Mouse (Mus musculus) intestine, embryonic 15.5 days (tissue): ENCODE measurements around the gene Galk1. TPM values are rescaled to one million over a fixed set of nuclear protein-coding genes. Genes with fewer than 3 reads are reported as not detected.

Experiments
- ATAC-seq: fragments of 200-750 bp; cut with Nextera tagmentation; 2 replicates; pipeline ENCODE4 v1.8.0; 2017; ENCODE audit warnings: moderate TSS enrichment, moderate library complexity
- H3K27ac ChIP-seq: fragments of 300-500 bp; sonication (generic); 2 replicates; pipeline ENCODE4 v1.5.1; 2015; ENCODE audit warnings: mild to moderate bottlenecking, inconsistent platforms
- H3K27me3 ChIP-seq: fragments of 300-500 bp; sonication (generic); replicated peaks from 2 replicates; pipeline ENCODE4 v1.6.1; 2015; ENCODE audit warnings: inconsistent platforms
- H3K36me3 ChIP-seq: fragments of 300-500 bp; sonication (generic); 2 replicates; pipeline ENCODE4 v1.6.1; 2015; ENCODE audit warnings: inconsistent platforms
- H3K4me1 ChIP-seq: fragments of 300-500 bp; sonication (generic); replicated peaks from 2 replicates; pipeline ENCODE4 v1.6.1; 2015; ENCODE audit warnings: inconsistent platforms
- H3K4me2 ChIP-seq: fragments of 300-500 bp; sonication (generic); replicated peaks from 2 replicates; pipeline ENCODE4 v1.6.1; 2015; ENCODE audit warnings: mild to moderate bottlenecking, inconsistent platforms
- H3K4me3 ChIP-seq: fragments of 300-500 bp; sonication (generic); replicated peaks from 2 replicates; pipeline ENCODE4 v1.5.1; 2015; ENCODE audit warnings: inconsistent platforms
- H3K9ac ChIP-seq: fragments of 300-500 bp; sonication (generic); 2 replicates; pipeline ENCODE4 v1.6.1; 2015; ENCODE audit warnings: inconsistent platforms
- H3K9me3 ChIP-seq: fragments of 300-500 bp; sonication (generic); 2 replicates; pipeline ENCODE4 v1.6.1; 2016; ENCODE audit warnings: inconsistent platforms
- whole genome bisulfite sequencing: fragments of 180-500 bp; shearing (Covaris S2); methylation state at CpG from one replicate; pipeline ENCODE4 v1.1.7; 2015; 5-methylcytosine and 5-hydroxymethylcytosine counted together
- polyA plus RNA-seq: library from polyadenylated mRNA; unstranded; fragments of >200 nt; fragmentation: Nextera tagmentation; extraction: Ambion mirVana; gene quantifications from 2 replicates; pipeline ENCODE4 v1.2.1, GENCODE M21; 2015

The Galk1 gene
- polyA plus RNA-seq: 274 and 302 TPM in 2 replicates

GRCm38 (mm10) chr11:116012262-116012947 lies at the start of gene Galk1:
Galk1 (minus strand) TSS chr11:116012719.
- Histone ChIP-seq H3K4me1 (peaks cover 10% of the 10 kb centered on the region; the same call in 1 of the 2 replicates), H3K27me3 (no peaks in the 10 kb centered on the region), H3K9me3 (no peaks in the 10 kb centered on the region), H3K27ac (peak within 1 kb of the TSS; percentile 92), H3K36me3 (peaks cover 19% of the 10 kb centered on the region), H3K4me2 (peak within 1 kb of the TSS; percentile 72), H3K9ac (peak within 1 kb of the TSS; percentile 75), H3K4me3 (peak within 1 kb of the TSS; percentile 60)
- under 1% methylated on average over 55 of the region's 55 CpGs for WGBS
- peak; percentile 93 for ATAC-seq

GRCm38 (mm10) chr11:116061641-116062415 lies 49.3 kb upstream of the Galk1 start:
- no peak overlapping the region for H3K4me2 ChIP-seq
- no peak for ATAC-seq
- peaks cover 29% of the 10 kb centered on the region for H3K36me3 ChIP-seq
- 86% methylated on average over 13 of the region's 13 CpGs for WGBS
- no peak overlapping the region for H3K4me3 ChIP-seq
- no peaks in the 10 kb centered on the region for H3K4me1 ChIP-seq
- H3K27me3 ChIP-seq: no peaks in the 10 kb centered on the region
- no peak overlapping the region for H3K9ac ChIP-seq
- no peaks in the 10 kb centered on the region for H3K9me3 ChIP-seq
- H3K27ac ChIP-seq: no peak overlapping the region

- WGBS: 78% methylated on average over 9 of the region's 9 CpGs
- Histone ChIP-seq H3K27me3 (no peaks in the 10 kb centered on the region), H3K36me3 (peaks cover 39% of the 10 kb centered on the region), H3K27ac (no peak overlapping the region), H3K9ac (no peak overlapping the region), H3K4me2 (no peak overlapping the region), H3K9me3 (no peaks in the 10 kb centered on the region), H3K4me3 (no peak overlapping the region), H3K4me1 (no peaks in the 10 kb centered on the region)
- no peak for ATAC-seq
These were observed 48.1 kb upstream of the Galk1 start for GRCm38 (mm10) chr11:116060596-116060995.

GRCm38 (mm10) chr11:116059691-116060025 lies 47.1 kb upstream of the Galk1 start:
- no peak overlapping the region for H3K9ac ChIP-seq

GRCm38 (mm10) chr11:116058868-116059690 lies 46.6 kb upstream of the Galk1 start:
- Histone ChIP-seq H3K27me3 (no peaks in the 10 kb centered on the region), H3K4me2 (no peak overlapping the region), H3K4me1 (no peaks in the 10 kb centered on the region), H3K4me3 (no peak overlapping the region), H3K27ac (no peak overlapping the region), H3K36me3 (peaks cover 54% of the 10 kb centered on the region), H3K9me3 (no peaks in the 10 kb centered on the region), H3K9ac (no peak overlapping the region)
- ATAC-seq: no peak
- whole genome bisulfite sequencing: 91% methylated on average over 17 of the region's 17 CpGs

More at GRCm38 (mm10) chr11:116059691-116060025, 47.1 kb upstream of the Galk1 start:
- H3K4me3 ChIP-seq: no peak overlapping the region
- H3K4me2 ChIP-seq: no peak overlapping the region
- no peaks in the 10 kb centered on the region for H3K9me3 ChIP-seq
- no peaks in the 10 kb centered on the region for H3K27me3 ChIP-seq
- 95% methylated on average over 11 of the region's 11 CpGs for WGBS
- no peaks in the 10 kb centered on the region for H3K4me1 ChIP-seq
- peaks cover 48% of the 10 kb centered on the region for H3K36me3 ChIP-seq
- no peak overlapping the region for H3K27ac ChIP-seq
- no peak for ATAC-seq

- no peak overlapping the region for H3K4me3 ChIP-seq
- H3K36me3 ChIP-seq: peaks cover 63% of the 10 kb centered on the region
- no peak overlapping the region for H3K27ac ChIP-seq
- 72% methylated on average over 12 of the region's 12 CpGs for WGBS
- H3K4me2 ChIP-seq: no peak overlapping the region
- ATAC-seq: no peak
- no peaks in the 10 kb centered on the region for H3K4me1 ChIP-seq
- no peak overlapping the region for H3K9ac ChIP-seq
- H3K27me3 ChIP-seq: no peaks in the 10 kb centered on the region
- no peaks in the 10 kb centered on the region for H3K9me3 ChIP-seq
These were observed 45.6 kb upstream of the Galk1 start for GRCm38 (mm10) chr11:116058022-116058614.

- Histone ChIP-seq H3K36me3 (peaks cover 69% of the 10 kb centered on the region), H3K4me1 (no peaks in the 10 kb centered on the region), H3K9ac (no peak overlapping the region), H3K4me2 (no peak overlapping the region), H3K4me3 (no peak overlapping the region), H3K27ac (no peak overlapping the region), H3K9me3 (no peaks in the 10 kb centered on the region), H3K27me3 (no peaks in the 10 kb centered on the region)
- WGBS: 84% methylated on average over 4 of the region's 4 CpGs
- no peak for ATAC-seq
These were observed 44.8 kb upstream of the Galk1 start for GRCm38 (mm10) chr11:116057237-116057881.

GRCm38 (mm10) chr11:116055873-116056272 lies 43.4 kb upstream of the Galk1 start:
- no peaks in the 10 kb centered on the region for H3K4me1 ChIP-seq
- no peak for ATAC-seq
- 94% methylated on average over 11 of the region's 11 CpGs for WGBS
- H3K9me3 ChIP-seq: no peaks in the 10 kb centered on the region
- no peak overlapping the region for H3K4me3 ChIP-seq
- no peak overlapping the region for H3K9ac ChIP-seq
- no peak overlapping the region for H3K27ac ChIP-seq
- no peak overlapping the region for H3K4me2 ChIP-seq
- no peaks in the 10 kb centered on the region for H3K27me3 ChIP-seq
- peaks cover 80% of the 10 kb centered on the region for H3K36me3 ChIP-seq

- ATAC-seq: no peak
- H3K27ac ChIP-seq: no peak overlapping the region
- H3K4me3 ChIP-seq: no peak overlapping the region
- no peak overlapping the region for H3K4me2 ChIP-seq
- H3K9ac ChIP-seq: no peak overlapping the region
- no peaks in the 10 kb centered on the region for H3K9me3 ChIP-seq
- peaks cover 87% of the 10 kb centered on the region for H3K36me3 ChIP-seq
- H3K4me1 ChIP-seq: no peaks in the 10 kb centered on the region
- H3K27me3 ChIP-seq: no peaks in the 10 kb centered on the region
- WGBS: 95% methylated on average over 9 of the region's 9 CpGs
These were observed 41.2 kb upstream of the Galk1 start for GRCm38 (mm10) chr11:116053510-116054229.

- WGBS: 89% methylated on average over 4 of the region's 4 CpGs
- Histone ChIP-seq H3K36me3 (peaks cover 72% of the 10 kb centered on the region), H3K4me3 (no peak overlapping the region), H3K4me1 (no peaks in the 10 kb centered on the region), H3K9ac (no peak overlapping the region), H3K27me3 (no peaks in the 10 kb centered on the region), H3K9me3 (no peaks in the 10 kb centered on the region), H3K4me2 (no peak overlapping the region), H3K27ac (no peak overlapping the region)
- ATAC-seq: no peak
These were observed 37.7 kb upstream of the Galk1 start for GRCm38 (mm10) chr11:116050196-116050595.

GRCm38 (mm10) chr11:116049610-116050009 lies 37.1 kb upstream of the Galk1 start:
- no peak for ATAC-seq
- Histone ChIP-seq H3K4me3 (no peak overlapping the region), H3K9ac (no peak overlapping the region), H3K36me3 (peaks cover 67% of the 10 kb centered on the region), H3K4me2 (no peak overlapping the region), H3K9me3 (no peaks in the 10 kb centered on the region), H3K27me3 (no peaks in the 10 kb centered on the region), H3K4me1 (no peaks in the 10 kb centered on the region), H3K27ac (no peak overlapping the region)
- 72% methylated on average over 2 of the region's 2 CpGs for WGBS
